Mouse (Mus musculus): ENCODE data around the gene Ccdc90b. TPM values are rescaled to one million over a fixed set of nuclear protein-coding genes. Genes with fewer than 3 reads are reported as not detected.

The Ccdc90b gene
- polyA plus RNA-seq, 1 experiment from 2014 or later, result 52.7 TPM

GRCm38 (mm10) chr7:92566775-92567174 lies 5.8 kb downstream of the Ccdc90b start:
- Histone ChIP-seq H3K27me3 (ENCODE audit: insufficient read depth, low read length) (no peaks in the 10 kb centered on the region), H3K9me3 (ENCODE audit: low read length) (no peaks in the 10 kb centered on the region), H3K27ac (ENCODE audit: low read length) (no peak overlapping the region), H3K4me3 (ENCODE audit: low read length) (no peak overlapping the region), H3K4me2 (replicated peaks; ENCODE audit: low read depth, low read length) (no peak overlapping the region), H3K36me3 (ENCODE audit: insufficient read depth, low read length) (peaks cover 3% of the 10 kb centered on the region; the same call in 1 of the 2 replicates), H3K4me1 (ENCODE audit: insufficient read depth, low read length) (peaks cover 5% of the 10 kb centered on the region; the same call in 1 of the 2 replicates), H3K9ac (replicated peaks; ENCODE audit: low read length) (no peak overlapping the region)
- WGBS, result 91% methylated on average over 1 of the region's 1 CpGs
- no peak for ATAC-seq (ENCODE audit: low FRiP score, low TSS enrichment)

- 92% methylated on average over 5 of the region's 5 CpGs for WGBS
- no peaks in the 10 kb centered on the region for H3K27me3 ChIP-seq (ENCODE audit: insufficient read depth, low read length)
- no peak for ATAC-seq (ENCODE audit: low FRiP score, low TSS enrichment)
- peaks cover 14% of the 10 kb centered on the region; the same call in 1 of the 2 replicates for H3K36me3 ChIP-seq (ENCODE audit: insufficient read depth, low read length)
- no peak overlapping the region for H3K9ac ChIP-seq (replicated peaks; ENCODE audit: low read length)
- H3K4me1 ChIP-seq (ENCODE audit: insufficient read depth, low read length), result no peaks in the 10 kb centered on the region
- H3K9me3 ChIP-seq (ENCODE audit: low read length), result no peaks in the 10 kb centered on the region
- no peak overlapping the region for H3K4me2 ChIP-seq (replicated peaks; ENCODE audit: low read depth, low read length)
- no peak overlapping the region for H3K27ac ChIP-seq (ENCODE audit: low read length)
- H3K4me3 ChIP-seq (ENCODE audit: low read length), result no peak overlapping the region
Measured at GRCm38 (mm10) chr7:92580491-92581207, 19.7 kb downstream of the Ccdc90b start.

DNA sequence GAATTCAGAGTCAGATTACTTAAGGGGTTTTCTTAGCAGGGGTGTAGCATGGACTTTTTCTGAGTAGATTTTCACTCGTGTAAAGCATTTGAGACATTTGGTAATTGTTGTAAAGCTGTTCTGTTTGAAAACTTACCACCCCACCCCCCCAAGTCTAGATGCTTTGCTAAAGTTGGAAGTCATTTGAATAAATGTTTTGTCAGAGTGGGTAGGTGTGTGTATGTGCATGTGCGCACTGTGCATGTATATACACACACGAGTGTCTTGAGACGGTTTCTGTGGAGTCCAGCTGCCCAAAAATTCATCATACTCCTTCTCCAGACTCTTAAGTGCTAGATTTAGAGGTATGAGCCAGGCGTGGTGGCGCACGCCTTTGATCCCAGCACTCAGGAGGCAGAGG lies 22.6 kb downstream of the Ccdc90b start:
- peaks cover 7% of the 10 kb centered on the region; the same call in 1 of the 2 replicates for H3K36me3 ChIP-seq (ENCODE audit: insufficient read depth, low read length)
- no peak for ATAC-seq (ENCODE audit: low FRiP score, low TSS enrichment)
- H3K27me3 ChIP-seq (ENCODE audit: insufficient read depth, low read length), result no peaks in the 10 kb centered on the region
- H3K4me2 ChIP-seq (replicated peaks; ENCODE audit: low read depth, low read length), result no peak overlapping the region
- no peak overlapping the region for H3K9ac ChIP-seq (replicated peaks; ENCODE audit: low read length)
- WGBS, result 90% methylated on average over 7 of the region's 7 CpGs
- H3K4me3 ChIP-seq (ENCODE audit: low read length), result no peak overlapping the region
- H3K4me1 ChIP-seq (ENCODE audit: insufficient read depth, low read length), result no peaks in the 10 kb centered on the region
- no peaks in the 10 kb centered on the region for H3K9me3 ChIP-seq (ENCODE audit: low read length)
- no peak overlapping the region for H3K27ac ChIP-seq (ENCODE audit: low read length)

- Histone ChIP-seq H3K36me3 (ENCODE audit: insufficient read depth, low read length) (no peaks in the 10 kb centered on the region), H3K9me3 (ENCODE audit: low read length) (no peaks in the 10 kb centered on the region), H3K27me3 (ENCODE audit: insufficient read depth, low read length) (no peaks in the 10 kb centered on the region), H3K4me2 (replicated peaks; ENCODE audit: low read depth, low read length) (no peak overlapping the region), H3K4me1 (ENCODE audit: insufficient read depth, low read length) (no peaks in the 10 kb centered on the region), H3K4me3 (ENCODE audit: low read length) (no peak overlapping the region), H3K27ac (ENCODE audit: low read length) (no peak overlapping the region), H3K9ac (replicated peaks; ENCODE audit: low read length) (no peak overlapping the region)
- ATAC-seq (ENCODE audit: low FRiP score, low TSS enrichment), result no peak
- WGBS, result 83% methylated on average over 7 of the region's 7 CpGs
Measured at GRCm38 (mm10) chr7:92589986-92590385, 29.0 kb downstream of the Ccdc90b start.

DNA sequence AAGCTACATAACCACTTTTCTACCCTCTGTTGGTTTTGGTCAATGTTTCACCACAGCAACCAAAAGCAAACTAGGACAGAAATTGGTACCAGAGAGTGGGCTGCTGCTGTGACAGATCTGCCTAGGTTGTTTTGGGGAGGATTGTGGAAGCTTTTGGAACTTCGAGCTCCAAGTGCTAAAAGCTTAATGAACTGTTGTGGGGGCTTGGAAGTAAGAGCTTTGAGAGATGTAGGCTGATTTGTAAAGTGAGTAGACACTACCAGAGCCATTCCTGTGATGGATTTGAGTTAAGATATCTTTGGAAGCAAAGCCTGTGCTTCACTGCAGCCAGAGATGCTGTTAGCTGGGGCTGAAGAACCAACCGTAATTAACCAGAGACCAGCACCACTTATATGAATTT lies 29.9 kb downstream of the Ccdc90b start:
- no peaks in the 10 kb centered on the region for H3K4me1 ChIP-seq (ENCODE audit: insufficient read depth, low read length)
- no peak for ATAC-seq (ENCODE audit: low FRiP score, low TSS enrichment)
- H3K9ac ChIP-seq (replicated peaks; ENCODE audit: low read length), result no peak overlapping the region
- no peak overlapping the region for H3K27ac ChIP-seq (ENCODE audit: low read length)
- no peaks in the 10 kb centered on the region for H3K36me3 ChIP-seq (ENCODE audit: insufficient read depth, low read length)
- H3K4me2 ChIP-seq (replicated peaks; ENCODE audit: low read depth, low read length), result no peak overlapping the region
- no peaks in the 10 kb centered on the region for H3K27me3 ChIP-seq (ENCODE audit: insufficient read depth, low read length)
- H3K9me3 ChIP-seq (ENCODE audit: low read length), result no peaks in the 10 kb centered on the region
- WGBS, result 86% methylated on average over 2 of the region's 2 CpGs
- H3K4me3 ChIP-seq (ENCODE audit: low read length), result no peak overlapping the region

GRCm38 (mm10) chr7:92604961-92605360 lies 44.0 kb downstream of the Ccdc90b start:
- H3K9ac ChIP-seq (replicated peaks; ENCODE audit: low read length), result no peak overlapping the region
- no peak overlapping the region for H3K4me2 ChIP-seq (replicated peaks; ENCODE audit: low read depth, low read length)
- H3K4me3 ChIP-seq (ENCODE audit: low read length), result no peak overlapping the region
- WGBS, result 91% methylated on average over 7 of the region's 7 CpGs
- H3K36me3 ChIP-seq (ENCODE audit: insufficient read depth, low read length), result 0 out of 2 replicates have a peak, but pooled peaks cover 3% of the 10 kb centered on the region
- no peaks in the 10 kb centered on the region for H3K27me3 ChIP-seq (ENCODE audit: insufficient read depth, low read length)
- no peaks in the 10 kb centered on the region for H3K4me1 ChIP-seq (ENCODE audit: insufficient read depth, low read length)
- H3K27ac ChIP-seq (ENCODE audit: low read length), result no peak overlapping the region
- no peak for ATAC-seq (ENCODE audit: low FRiP score, low TSS enrichment)
- H3K9me3 ChIP-seq (ENCODE audit: low read length), result no peaks in the 10 kb centered on the region

- no peaks in the 10 kb centered on the region for H3K36me3 ChIP-seq (ENCODE audit: insufficient read depth, low read length)
- WGBS, result 64% methylated on average over 7 of the region's 7 CpGs
- H3K4me3 ChIP-seq (ENCODE audit: low read length), result no peak overlapping the region
- no peak for ATAC-seq (ENCODE audit: low FRiP score, low TSS enrichment)
- no peaks in the 10 kb centered on the region for H3K4me1 ChIP-seq (ENCODE audit: insufficient read depth, low read length)
- H3K9me3 ChIP-seq (ENCODE audit: low read length), result no peaks in the 10 kb centered on the region
- H3K9ac ChIP-seq (replicated peaks; ENCODE audit: low read length), result no peak overlapping the region
- no peak overlapping the region for H3K4me2 ChIP-seq (replicated peaks; ENCODE audit: low read depth, low read length)
- H3K27ac ChIP-seq (ENCODE audit: low read length), result no peak overlapping the region
- no peaks in the 10 kb centered on the region for H3K27me3 ChIP-seq (ENCODE audit: insufficient read depth, low read length)
Measured at GRCm38 (mm10) chr7:92610830-92611229, 49.9 kb downstream of the Ccdc90b start.

GRCm38 (mm10) chr7:92624488-92624887 lies 63.5 kb downstream of the Ccdc90b start:
- WGBS, result 49% methylated on average over 2 of the region's 2 CpGs
- H3K36me3 ChIP-seq (ENCODE audit: insufficient read depth, low read length), result no peaks in the 10 kb centered on the region
- no peak overlapping the region for H3K27ac ChIP-seq (ENCODE audit: low read length)
- no peak overlapping the region for H3K4me3 ChIP-seq (ENCODE audit: low read length)
- no peaks in the 10 kb centered on the region for H3K27me3 ChIP-seq (ENCODE audit: insufficient read depth, low read length)
- no peak overlapping the region for H3K4me2 ChIP-seq (replicated peaks; ENCODE audit: low read depth, low read length)
- H3K4me1 ChIP-seq (ENCODE audit: insufficient read depth, low read length), result no peaks in the 10 kb centered on the region
- H3K9ac ChIP-seq (replicated peaks; ENCODE audit: low read length), result no peak overlapping the region
- H3K9me3 ChIP-seq (ENCODE audit: low read length), result no peaks in the 10 kb centered on the region
- ATAC-seq (ENCODE audit: low FRiP score, low TSS enrichment), result no peak

DNA sequence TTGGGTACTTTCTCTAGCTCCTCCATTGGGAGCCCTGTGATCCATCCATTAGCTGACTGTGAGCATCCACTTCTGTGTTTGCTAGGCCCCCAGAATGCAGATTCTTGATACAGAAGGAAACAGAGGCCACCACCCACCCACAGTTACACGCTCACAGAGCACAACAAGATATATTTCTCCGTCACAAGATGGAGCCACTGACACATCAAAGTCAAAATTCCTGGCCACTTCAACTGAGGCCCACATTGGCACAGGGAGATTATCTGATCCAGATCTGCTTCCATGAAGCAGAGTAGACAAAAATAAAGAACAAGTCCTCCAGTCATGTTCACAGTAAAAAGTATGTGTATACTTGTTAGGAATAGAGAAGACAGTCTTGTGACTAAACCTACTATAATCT lies 69.2 kb downstream of the Ccdc90b start:
- Histone ChIP-seq H3K9ac (replicated peaks; ENCODE audit: low read length) (no peak overlapping the region), H3K4me1 (ENCODE audit: insufficient read depth, low read length) (no peaks in the 10 kb centered on the region), H3K4me3 (ENCODE audit: low read length) (no peak overlapping the region), H3K27me3 (ENCODE audit: insufficient read depth, low read length) (no peaks in the 10 kb centered on the region), H3K27ac (ENCODE audit: low read length) (no peak overlapping the region), H3K36me3 (ENCODE audit: insufficient read depth, low read length) (no peaks in the 10 kb centered on the region), H3K9me3 (ENCODE audit: low read length) (no peaks in the 10 kb centered on the region), H3K4me2 (replicated peaks; ENCODE audit: low read depth, low read length) (no peak overlapping the region)
- 45% methylated on average over 2 of the region's 2 CpGs for WGBS
- ATAC-seq (ENCODE audit: low FRiP score, low TSS enrichment), result no peak
